Mouse (Mus musculus) brown adipose tissue, adult 24 weeks (tissue): ENCODE results near the gene Ebf4. TPM values are rescaled to one million over a fixed set of nuclear protein-coding genes. Genes with fewer than 3 reads are reported as not detected.

Experiments used
- polyA plus RNA-seq: library from polyadenylated mRNA; stranded (reverse); fragments of >200 nt; gene quantifications from 2 replicates; pipeline ENCODE4 v1.2.4, GENCODE M21; 2012; ENCODE audit not compliant: missing spikeins, insufficient read depth, insufficient read length

Ebf4 gene
- polyA plus RNA-seq, 1 experiment, result not detected

Other genes starting within 250 kb of the Ebf4 start
- not detected in 2 replicates for gene Tgm6, start 182.8 kb upstream of the Ebf4 start, polyA plus RNA-seq
- 86.8 and 89.5 TPM in 2 replicates for gene Snrpb, start 115.8 kb upstream of the Ebf4 start, polyA plus RNA-seq
- gene Tmc2, start 100.0 kb upstream of the Ebf4 start, polyA plus RNA-seq, result not detected in 2 replicates
- gene Nop56, start 20.7 kb upstream of the Ebf4 start, polyA plus RNA-seq, result 19.8 and 20.3 TPM in 2 replicates
- 2,344 and 2,540 TPM in 2 replicates for gene Idh3b, start 10.6 kb upstream of the Ebf4 start, polyA plus RNA-seq
- 8.2 and 9.9 TPM in 2 replicates for gene Cpxm1, start 102.4 kb downstream of the Ebf4 start, polyA plus RNA-seq
- gene Gm28372, start 110.1 kb downstream of the Ebf4 start, polyA plus RNA-seq, result not detected in 2 replicates
- gene 1700020A23Rik, start 110.1 kb downstream of the Ebf4 start, polyA plus RNA-seq, result not detected in 2 replicates
- not detected in 2 replicates for gene Tmem239, start 111.3 kb downstream of the Ebf4 start, polyA plus RNA-seq
- 28.7 and 31.8 TPM in 2 replicates for gene Vps16, start 129.2 kb downstream of the Ebf4 start, polyA plus RNA-seq
- gene Pced1a, start 129.5 kb downstream of the Ebf4 start, polyA plus RNA-seq, result 6.9 and 10.4 TPM in 2 replicates
- 38.6 and 52.5 TPM in 2 replicates for gene Ptpra, start 155.1 kb downstream of the Ebf4 start, polyA plus RNA-seq